In genomic region chr3:30650062-30650841, GRCm38 (mm10) we compare ENCODE assay signal across 10 mouse cellular contexts. TPM values are rescaled to one million over a fixed set of nuclear protein-coding genes. Genes with fewer than 3 reads are reported as not detected.
DNase-seq lines count a peak whose midpoint lies in the region; ATAC-seq lines count a peak whose summit lies in the region.
"Had no signal": no experiment of that assay in that cellular context is flagged by ENCODE, and none has a peak within 500 bp of the region (broad histone marks: within the 10 kb centered on the region; RNA-seq: fewer than 3 reads in every experiment).

No protein-coding gene starts in this region.

- DNase-seq in cerebellum, postnatal 10 days = peak; percentile 30 to 51
- DNase-seq in cerebellum, adult 9-10 months = no peak
- DNase-seq in urinary bladder, postnatal 25 days (ENCODE audit: low spot score) = peak; percentile 15
- DNase-seq in urinary bladder, postnatal 10 days (ENCODE audit: low spot score) = no peak
- DNase-seq in hindbrain, embryonic 11.5 days (ENCODE audit: low spot score) = peak; percentile 40
- no peak for DNase-seq in gastrocnemius, adult 18-20 months (ENCODE audit: low spot score)

- H3K27ac ChIP-seq in hindbrain, embryonic 11.5 days (ENCODE audit: low read depth, low read length) = no peak overlapping the region
- H3K27ac ChIP-seq in limb, embryonic 12.5 days = no peak overlapping the region
- no peak overlapping the region for H3K27ac ChIP-seq in midbrain, embryonic 13.5 days

- H3K4me1 ChIP-seq in hindbrain, embryonic 11.5 days (replicated peaks; ENCODE audit: control insufficient read depth, insufficient read depth, low read length) = 0 out of 2 replicates have a peak, but pooled peaks cover 8% of the 10 kb centered on the region
- H3K4me1 ChIP-seq in limb, embryonic 12.5 days (replicated peaks) = peaks cover 17% of the 10 kb centered on the region
- peaks cover 20% of the 10 kb centered on the region for H3K4me1 ChIP-seq in midbrain, embryonic 13.5 days (replicated peaks)

- 0 out of 2 replicates have a peak overlapping the region, but pooled peaks have one; percentile 25 for H3K9ac ChIP-seq in hindbrain, embryonic 11.5 days (ENCODE audit: low read depth, low read length)
- peak overlapping the region; percentile 24 for H3K9ac ChIP-seq in limb, embryonic 12.5 days (replicated peaks)
- H3K9ac ChIP-seq in midbrain, embryonic 13.5 days (replicated peaks) = peak overlapping the region; percentile 45

- no peaks in the 10 kb centered on the region for H3K36me3 ChIP-seq in hindbrain, embryonic 11.5 days (ENCODE audit: control insufficient read depth, insufficient read depth, low read length)
- H3K36me3 ChIP-seq in limb, embryonic 12.5 days = no peaks in the 10 kb centered on the region
- H3K36me3 ChIP-seq in midbrain, embryonic 13.5 days = no peaks in the 10 kb centered on the region
- H3K36me3 ChIP-seq: G1E had no signal

- H3K4me2 ChIP-seq in hindbrain, embryonic 11.5 days (replicated peaks; ENCODE audit: low read depth, low read length) = peak overlapping the region; percentile 71
- H3K4me2 ChIP-seq in limb, embryonic 12.5 days = peak overlapping the region; percentile 88
- H3K4me2 ChIP-seq in midbrain, embryonic 13.5 days (replicated peaks) = peak overlapping the region; percentile 80

- ATAC-seq in hindbrain, embryonic 11.5 days (ENCODE audit: low FRiP score) = peak; percentile 48; the same call in 1 of the 2 replicates
- no peak for ATAC-seq in limb, embryonic 12.5 days (ENCODE audit: insufficient number of reproducible peaks, insufficient read depth, low FRiP score, low TSS enrichment, low read depth)
- peak; percentile 80 for ATAC-seq in midbrain, embryonic 13.5 days

- WGBS in hindbrain, embryonic 11.5 days = under 1% methylated on average over 41 of the region's 41 CpGs
- WGBS in limb, embryonic 12.5 days = 1% methylated on average over 41 of the region's 41 CpGs
- under 1% methylated on average over 41 of the region's 41 CpGs for WGBS in midbrain, embryonic 13.5 days

- peaks cover 15% of the 10 kb centered on the region for H3K27me3 ChIP-seq in hindbrain, embryonic 11.5 days (ENCODE audit: control insufficient read depth, insufficient read depth, low read length)
- H3K27me3 ChIP-seq in limb, embryonic 12.5 days = peaks cover 44% of the 10 kb centered on the region
- H3K27me3 ChIP-seq in midbrain, embryonic 13.5 days = peaks cover 48% of the 10 kb centered on the region

- H3K9me3 ChIP-seq in hindbrain, embryonic 11.5 days (ENCODE audit: control insufficient read depth, low read length) = no peaks in the 10 kb centered on the region
- H3K9me3 ChIP-seq in limb, embryonic 12.5 days = no peaks in the 10 kb centered on the region
- no peaks in the 10 kb centered on the region for H3K9me3 ChIP-seq in midbrain, embryonic 13.5 days
- H3K9me3 ChIP-seq: G1E had no signal

- peak overlapping the region; percentile 34 for H3K4me3 ChIP-seq in hindbrain, embryonic 11.5 days (ENCODE audit: low read depth, low read length)
- H3K4me3 ChIP-seq in limb, embryonic 12.5 days (replicated peaks) = peak overlapping the region; percentile 43
- peak overlapping the region; percentile 44 for H3K4me3 ChIP-seq in midbrain, embryonic 13.5 days (replicated peaks)

RNA-seq across cellular contexts. Expression of gene Lrrc34, which starts 2.6 kb away (rescaled TPM):
- 2.9 and 4.1 TPM in 2 replicates for polyA plus RNA-seq in hindbrain, embryonic 11.5 days (2014; fragmentation: Nextera tagmentation; extraction: Ambion mirVana)
- 1.5 and 1.7 TPM in 2 replicates for polyA plus RNA-seq in limb, embryonic 12.5 days (2016; fragmentation: Nextera tagmentation; extraction: Ambion mirVana)
- polyA plus RNA-seq in midbrain, embryonic 13.5 days (2015; fragmentation: Nextera tagmentation; extraction: Ambion mirVana) = 0.93 and 1.2 TPM in 2 replicates
- total RNA-seq in gastrocnemius, adult 18-20 months (2021) = not detected
- total RNA-seq: G1E had no signal
- polyA plus RNA-seq: G1E had no signal

RNA-seq across cellular contexts. Expression of gene Lrriq4, which starts 5.9 kb away (rescaled TPM):
- polyA plus RNA-seq in hindbrain, embryonic 11.5 days (2014; fragmentation: Nextera tagmentation; extraction: Ambion mirVana) = not detected in 2 replicates
- not detected in 2 replicates for polyA plus RNA-seq in limb, embryonic 12.5 days (2016; fragmentation: Nextera tagmentation; extraction: Ambion mirVana)
- not detected in 2 replicates for polyA plus RNA-seq in midbrain, embryonic 13.5 days (2015; fragmentation: Nextera tagmentation; extraction: Ambion mirVana)
- total RNA-seq in gastrocnemius, adult 18-20 months (2021) = not detected
- total RNA-seq: left cerebral cortex, postnatal 14 days had no signal
- polyA plus RNA-seq: G1E had no signal

RNA-seq across cellular contexts. Expression of gene Mynn, which starts 48.4 kb away (rescaled TPM):
- polyA plus RNA-seq in hindbrain, embryonic 11.5 days (2014; fragmentation: Nextera tagmentation; extraction: Ambion mirVana) = 35.9 and 36.1 TPM in 2 replicates
- 36.3 and 37.9 TPM in 2 replicates for polyA plus RNA-seq in limb, embryonic 12.5 days (2016; fragmentation: Nextera tagmentation; extraction: Ambion mirVana)
- polyA plus RNA-seq in midbrain, embryonic 13.5 days (2015; fragmentation: Nextera tagmentation; extraction: Ambion mirVana) = 35.4 and 39.6 TPM in 2 replicates
- 10 to 100 TPM; 12.4 to 14.1 TPM for total RNA-seq in gastrocnemius, adult 18-20 months (2021)

RNA-seq across cellular contexts. Expression of gene Lrrc31, which starts 49.4 kb away (rescaled TPM):
- polyA plus RNA-seq in hindbrain, embryonic 11.5 days (2014; fragmentation: Nextera tagmentation; extraction: Ambion mirVana) = not detected in 2 replicates
- polyA plus RNA-seq in limb, embryonic 12.5 days (2016; fragmentation: Nextera tagmentation; extraction: Ambion mirVana) = not detected in 2 replicates
- 0.11 TPM in 1 of 2 replicates, not detected in the other for polyA plus RNA-seq in midbrain, embryonic 13.5 days (2015; fragmentation: Nextera tagmentation; extraction: Ambion mirVana)
- total RNA-seq in gastrocnemius, adult 18-20 months (2021) = not detected
- total RNA-seq: left cerebral cortex, postnatal 14 days had no signal
- polyA plus RNA-seq: G1E had no signal

RNA-seq across cellular contexts. Expression of gene Actrt3, which starts 50.5 kb away (rescaled TPM):
- 0.22 and 0.49 TPM in 2 replicates for polyA plus RNA-seq in hindbrain, embryonic 11.5 days (2014; fragmentation: Nextera tagmentation; extraction: Ambion mirVana)
- 0.10 TPM in 1 of 2 replicates, not detected in the other for polyA plus RNA-seq in limb, embryonic 12.5 days (2016; fragmentation: Nextera tagmentation; extraction: Ambion mirVana)
- polyA plus RNA-seq in midbrain, embryonic 13.5 days (2015; fragmentation: Nextera tagmentation; extraction: Ambion mirVana) = 0.17 and 0.23 TPM in 2 replicates
- total RNA-seq in gastrocnemius, adult 18-20 months (2021) = not detected
- polyA plus RNA-seq: G1E had no signal

Comparison
In these comparisons a context has a peak if more than half of its experiments do, and no peak if none do; other contexts are left out.
1. DNase-seq: peak in cerebellum, postnatal 10 days (2 of 2), urinary bladder, postnatal 25 days (single experiment) and hindbrain, embryonic 11.5 days (single experiment); none in cerebellum, adult 9-10 months (single experiment), urinary bladder, postnatal 10 days (single experiment) and gastrocnemius, adult 18-20 months (single experiment).
2. Peak in every context shown above with its lines, with median percentiles within 50 percentile points of each other: H3K4me2 ChIP-seq, H3K4me3 ChIP-seq and H3K9ac ChIP-seq.